Mouse (Mus musculus): ENCODE measurements at regions not wholly inside any gene's neighbourhood (a gene's known extent, or its start where the extent isn't known, plus 50 kb on each side); places are given as distances from the start of the nearest gene placed in this dataset.
A peak's percentile ranks its signal among the peaks of the same experiment; 100 is the strongest.

- Histone ChIP-seq H3K4me3 (peak overlapping the region; percentile 33), H3K4me2 (peak overlapping the region; percentile 65), H3K9me3 (no peaks in the 10 kb centered on the region), H3K27me3 (no peaks in the 10 kb centered on the region), H3K36me3 (no peaks in the 10 kb centered on the region), H3K27ac (peak overlapping the region; percentile 92), H3K9ac (peak overlapping the region; percentile 36; the same call in 1 of the 2 replicates), H3K4me1 (peaks cover 32% of the 10 kb centered on the region)
- no peak for ATAC-seq (ENCODE audit: borderline replicate concordance, extremely low read depth, low FRiP score, low TSS enrichment)
- 2% methylated on average over 14 of the region's 14 CpGs for WGBS
These were observed 53.0 kb upstream of the Chd2 start for GRCm38 (mm10) chr7:73594492-73595139.

GRCm38 (mm10) chr7:73593645-73594385, 52.2 kb upstream of the Chd2 start:
- no peak for ATAC-seq (ENCODE audit: borderline replicate concordance, extremely low read depth, low FRiP score, low TSS enrichment)
- peak overlapping the region; percentile 92 for H3K27ac ChIP-seq
- H3K9me3 ChIP-seq = no peaks in the 10 kb centered on the region
- 70% methylated on average over 17 of the region's 17 CpGs for WGBS
- H3K4me3 ChIP-seq = no peak overlapping the region
- H3K4me1 ChIP-seq = peaks cover 40% of the 10 kb centered on the region
- H3K4me2 ChIP-seq = peak overlapping the region; percentile 65; the same call in 1 of the 2 replicates
- H3K36me3 ChIP-seq = no peaks in the 10 kb centered on the region
- H3K27me3 ChIP-seq = no peaks in the 10 kb centered on the region
- no peak overlapping the region for H3K9ac ChIP-seq

DNA sequence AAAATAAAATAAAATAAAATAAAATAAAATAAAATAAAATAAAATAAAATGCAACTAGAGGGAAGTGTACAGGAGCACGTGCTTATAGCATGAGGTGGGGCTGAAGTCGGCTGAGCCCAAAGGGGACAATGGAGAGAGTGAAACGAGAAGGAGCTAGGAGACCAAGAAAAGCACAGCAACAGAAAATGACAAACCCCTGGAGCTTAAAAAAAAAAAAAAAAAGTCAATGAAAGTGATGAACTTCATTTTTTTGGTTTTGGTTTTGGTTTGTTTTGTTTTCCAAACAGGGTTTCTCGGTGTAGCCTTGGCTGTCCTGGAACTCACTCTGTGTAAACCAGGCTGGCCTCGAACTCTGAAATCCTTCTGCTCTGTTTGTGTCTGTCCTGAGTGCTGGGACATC, 51.2 kb upstream of the Chd2 start:
- no peak overlapping the region for H3K4me2 ChIP-seq
- no peak overlapping the region for H3K4me3 ChIP-seq
- ATAC-seq (ENCODE audit: borderline replicate concordance, extremely low read depth, low FRiP score, low TSS enrichment) = no peak
- H3K27me3 ChIP-seq = no peaks in the 10 kb centered on the region
- no peaks in the 10 kb centered on the region for H3K36me3 ChIP-seq
- H3K9me3 ChIP-seq = no peaks in the 10 kb centered on the region
- H3K4me1 ChIP-seq = peaks cover 47% of the 10 kb centered on the region
- 91% methylated on average over 5 of the region's 5 CpGs for WGBS
- H3K27ac ChIP-seq = no peak overlapping the region
- no peak overlapping the region for H3K9ac ChIP-seq
